Mouse (Mus musculus): Measurements from ENCODE around the gene Brd3os. TPM values are rescaled to one million over a fixed set of nuclear protein-coding genes. Genes with fewer than 3 reads are reported as not detected.

The Brd3os gene
- total RNA-seq, 2 experiments from 2014 or later = 29.6 to 33.2 TPM

DNA sequence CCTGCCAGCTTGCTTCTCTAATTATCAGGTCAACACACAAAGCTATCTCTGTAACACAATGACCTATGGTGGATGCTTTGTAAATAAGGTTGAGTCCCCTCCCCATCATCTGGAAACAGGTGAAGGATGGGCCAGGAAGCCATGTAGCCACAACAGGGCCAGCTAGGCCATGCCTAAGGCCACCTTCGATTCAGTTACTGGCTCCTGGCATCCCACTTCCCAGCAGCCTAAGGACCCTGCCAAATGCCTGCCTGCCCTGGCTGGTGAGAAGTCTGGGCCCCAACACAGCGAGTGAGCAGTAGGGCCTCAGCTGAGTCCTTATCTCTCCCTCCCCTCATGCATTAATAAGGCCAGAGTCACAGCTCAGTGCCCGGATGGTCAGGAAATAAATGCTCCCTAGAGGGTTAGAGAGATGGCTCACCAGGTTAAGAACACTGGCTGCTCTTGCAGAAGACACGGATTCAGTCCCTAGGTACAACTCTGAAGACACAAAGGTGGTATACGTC, 24.4 kb upstream of the Brd3os start:
- no peak for DNase-seq (ENCODE audit: low spot score in 2 of 2)
- intact Hi-C loops (cut with DNase I) = no loop called here

DNA sequence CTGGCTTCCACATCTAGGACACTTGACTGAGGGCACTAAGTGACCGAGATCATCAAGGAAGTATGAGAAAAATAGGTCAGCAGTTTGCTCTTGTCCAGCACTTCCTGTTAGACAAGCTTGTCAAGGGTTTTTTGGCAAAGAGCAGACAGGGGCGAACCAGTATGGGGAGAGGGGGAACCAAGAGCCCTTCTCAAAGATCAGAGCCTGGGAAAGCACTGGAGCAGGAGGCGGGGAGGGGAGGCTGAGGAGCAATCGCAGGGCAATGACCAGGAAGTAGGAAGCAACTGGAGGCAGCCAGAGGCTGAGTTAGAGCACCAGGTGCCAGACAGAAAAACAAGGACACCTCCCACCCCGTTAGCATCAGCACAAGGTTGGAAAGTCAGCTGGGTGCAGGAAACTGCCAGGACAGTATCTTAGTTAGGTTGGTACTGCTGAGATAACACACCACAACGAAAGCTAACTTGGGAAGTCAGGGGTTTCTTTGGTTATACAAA, 23.5 kb upstream of the Brd3os start:
- intact Hi-C loops (cut with DNase I) = no loop called here
- DNase-seq (ENCODE audit: low spot score in 2 of 2) = no peak

DNA sequence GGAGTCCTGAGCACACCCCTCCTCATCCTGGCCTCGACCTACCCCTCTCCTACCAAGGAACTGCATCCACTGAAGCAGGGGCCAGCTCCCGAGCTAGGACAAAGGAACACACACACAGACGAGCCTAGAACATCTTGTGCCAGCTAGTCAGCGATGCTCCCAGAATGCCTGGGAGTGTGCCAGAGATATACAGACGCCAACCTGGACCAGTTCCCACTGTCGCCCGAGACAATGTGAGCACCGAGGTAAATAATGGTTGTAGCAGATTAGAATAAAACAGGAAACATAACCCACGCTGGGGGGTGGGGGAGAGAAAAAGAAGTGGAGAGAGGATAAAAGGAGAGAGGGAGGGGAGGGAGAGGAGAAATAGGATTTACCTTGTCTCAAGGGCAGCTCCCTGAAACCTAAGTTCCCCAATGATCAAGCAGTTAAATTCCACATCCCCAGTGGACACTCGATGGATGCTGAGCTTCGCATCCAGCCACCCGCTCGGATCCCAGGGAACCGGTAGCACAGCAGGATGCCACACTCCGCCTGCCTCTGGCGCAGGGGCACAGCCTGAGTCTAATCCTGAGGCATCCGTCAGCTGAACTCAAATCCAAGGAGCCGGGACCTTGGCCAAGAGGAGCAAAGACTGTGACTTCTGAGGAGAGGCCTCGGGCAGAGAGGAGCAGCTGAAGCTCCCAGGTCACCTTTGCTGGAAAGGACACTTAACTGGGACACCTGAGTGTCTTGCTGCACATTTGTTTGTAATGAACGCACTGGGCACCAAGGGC, 20.6 kb upstream of the Brd3os start:
- DNase-seq (ENCODE audit: low spot score in 2 of 2) = peak; percentile 54 to 55
- intact Hi-C loops (cut with DNase I) = no loop called here

DNA sequence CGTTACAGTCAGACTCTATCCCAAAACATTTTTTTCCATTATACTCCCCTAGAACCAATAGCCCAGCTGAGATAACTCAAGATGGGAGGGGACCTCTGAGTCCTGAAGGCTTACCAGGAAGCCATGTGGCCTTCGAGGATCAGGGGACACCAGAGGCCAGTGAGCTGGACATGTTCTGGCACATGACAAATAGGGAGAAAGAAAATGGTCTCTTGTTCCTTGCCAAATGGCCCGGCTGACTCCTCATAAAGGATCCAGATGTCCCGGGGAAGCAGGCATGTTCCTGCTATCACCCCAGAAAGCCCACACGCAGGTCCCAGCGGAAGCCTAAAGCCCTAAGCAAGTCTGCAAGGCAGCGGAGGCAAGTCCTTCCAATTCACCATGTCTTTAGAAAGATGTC, 18.5 kb upstream of the Brd3os start:
- intact Hi-C loops (cut with DNase I) = no loop called here
- DNase-seq (ENCODE audit: low spot score in 2 of 2) = no peak

DNA sequence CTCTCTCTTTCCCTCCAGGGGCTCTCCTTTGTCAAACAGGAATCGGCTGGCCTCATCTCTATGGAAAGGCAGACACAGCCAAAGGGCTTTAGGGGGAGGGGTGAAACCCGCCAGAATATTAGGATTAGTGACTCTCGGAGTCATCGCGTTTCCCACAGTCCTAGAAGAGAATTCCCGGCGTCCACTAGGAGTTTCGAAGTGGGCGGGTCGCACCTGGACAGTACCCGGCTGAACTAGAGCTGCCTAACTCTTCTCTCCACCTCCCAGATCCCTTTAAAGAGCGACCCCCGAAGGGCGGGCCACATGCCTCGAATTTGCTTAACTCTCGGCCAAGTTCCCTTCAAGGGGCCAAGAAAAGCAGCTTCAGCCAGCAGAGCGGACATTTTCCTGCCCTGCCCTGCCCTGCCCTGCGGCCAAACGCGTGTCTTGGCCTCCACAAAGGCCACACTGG, 16.9 kb upstream of the Brd3os start:
- intact Hi-C loops (cut with DNase I) = no loop called here
- DNase-seq (ENCODE audit: low spot score in 2 of 2) = no peak

DNA sequence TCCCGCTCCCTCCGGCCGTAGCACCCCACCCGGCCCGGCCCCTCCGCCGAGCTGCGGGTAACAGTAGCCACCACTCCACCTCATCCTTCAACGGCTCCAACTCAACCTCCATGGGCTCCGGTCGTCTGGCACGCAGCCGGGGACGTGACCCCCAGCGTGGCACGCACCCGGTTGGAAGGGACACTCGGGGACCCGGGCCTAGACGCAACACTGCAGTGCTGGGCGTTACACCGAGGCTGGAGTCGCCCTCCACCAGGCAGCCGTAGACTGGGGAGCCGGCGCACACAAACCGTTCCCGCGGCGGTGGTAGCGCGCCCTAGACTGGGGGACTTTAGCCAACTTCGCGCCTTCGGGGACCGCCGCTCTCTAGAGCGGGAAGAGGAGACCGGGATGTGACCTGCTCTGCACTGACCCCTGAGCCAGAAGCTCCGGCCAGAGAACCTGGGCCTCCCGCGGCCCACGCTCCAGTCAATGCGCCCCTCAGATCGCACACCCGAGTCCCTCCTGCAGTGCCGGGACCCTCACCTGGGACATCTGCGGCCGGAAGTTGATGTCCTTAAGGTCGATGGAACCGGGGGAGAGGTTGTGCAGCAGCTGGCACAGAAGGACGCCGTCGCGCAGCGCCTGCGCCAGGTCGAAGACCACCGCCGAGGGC, 16.2 kb upstream of the Brd3os start:
- intact Hi-C loops (cut with DNase I) = no loop called here
- no peak for DNase-seq (ENCODE audit: low spot score in 2 of 2)

DNA sequence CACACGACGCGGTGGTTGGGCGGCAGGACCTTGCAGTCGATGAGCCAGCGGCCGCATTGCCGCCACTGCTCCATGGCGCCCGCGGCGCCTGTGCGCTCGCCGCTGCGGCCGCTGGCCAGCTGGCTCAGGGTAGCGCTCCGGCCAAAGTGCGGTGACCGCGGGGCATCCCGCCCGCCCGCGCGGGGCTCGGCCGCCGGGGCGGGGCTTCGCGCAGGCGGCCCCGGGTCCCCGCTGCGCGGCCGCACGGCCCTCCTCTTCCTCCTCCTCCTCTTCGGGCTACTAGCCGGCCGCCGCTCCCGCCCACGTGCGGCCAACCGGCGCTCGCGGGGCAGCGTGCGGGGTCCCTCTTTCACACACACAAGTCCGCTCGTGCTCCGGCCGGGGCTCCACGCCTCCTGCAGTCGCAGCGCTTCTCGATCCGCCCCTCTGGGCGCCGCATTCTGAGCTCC, 15.7 kb upstream of the Brd3os start:
- intact Hi-C loops (cut with DNase I) = no loop called here
- DNase-seq (ENCODE audit: low spot score in 2 of 2) = peak in 1 of 2 experiments; percentile 27

DNA sequence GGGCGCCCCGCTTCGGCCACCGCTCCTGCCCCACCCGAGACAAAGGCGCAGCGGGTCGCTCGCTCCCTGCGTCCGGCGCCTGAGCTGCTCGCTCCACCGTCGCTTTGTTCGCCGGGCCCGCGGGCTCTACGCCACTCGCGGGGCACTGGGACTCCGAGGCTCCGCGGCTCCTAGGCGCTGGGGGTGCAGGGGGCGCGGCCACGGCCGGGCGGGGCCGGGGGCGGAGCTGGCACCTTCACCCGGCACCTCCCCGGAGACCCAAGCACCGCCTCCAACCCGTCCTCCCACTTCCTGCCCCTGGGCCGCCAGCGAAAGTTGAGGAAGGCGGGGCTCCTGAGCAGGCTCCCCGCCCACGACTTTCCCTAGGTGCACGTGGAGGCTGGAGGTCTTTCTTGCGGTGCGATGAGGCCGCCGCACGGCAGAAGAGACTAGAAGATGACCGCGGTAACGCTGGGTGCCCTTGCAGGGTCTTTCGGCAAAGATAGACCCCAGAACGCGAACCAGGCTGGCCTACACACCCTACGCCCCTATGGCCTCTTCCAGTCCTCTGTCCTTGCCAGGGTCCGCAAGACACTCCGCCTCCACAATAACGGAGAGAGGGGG, 15.2 kb upstream of the Brd3os start, which contains the start of gene Vav2:
Vav2 (minus strand) TSS at position 179 of the 603 bp plus-strand sequence.
- intact Hi-C loops (cut with DNase I) = no loop called here
- peak; percentile 73 to 80 for DNase-seq (ENCODE audit: low spot score in 2 of 2)

DNA sequence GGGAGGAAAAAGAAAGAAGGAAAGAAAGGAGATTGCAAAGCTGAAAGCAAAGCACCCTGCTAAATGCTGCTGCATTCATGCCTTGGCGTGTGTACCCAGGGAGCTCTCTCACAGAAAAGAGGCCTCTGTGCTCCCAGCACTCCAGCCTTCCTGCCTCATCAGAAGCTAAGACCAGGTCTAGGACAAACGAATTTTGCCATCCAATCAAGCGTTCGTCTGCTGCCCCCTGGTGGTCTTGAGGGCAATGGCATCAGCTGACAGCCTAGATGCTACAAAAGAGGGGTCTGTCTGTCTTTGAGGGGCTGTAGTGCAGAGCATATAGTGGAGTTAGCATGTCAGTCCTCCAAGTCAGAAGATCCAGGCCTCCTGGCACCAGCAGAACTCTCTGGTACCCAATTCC, 14.1 kb upstream of the Brd3os start:
- intact Hi-C loops (cut with DNase I) = loop anchor here (1.0 kb wide), 2 partner anchors 139 to 147 kb away; no protein-coding TSS in a partner anchor
- DNase-seq (ENCODE audit: low spot score in 2 of 2) = peak; percentile 85

DNA sequence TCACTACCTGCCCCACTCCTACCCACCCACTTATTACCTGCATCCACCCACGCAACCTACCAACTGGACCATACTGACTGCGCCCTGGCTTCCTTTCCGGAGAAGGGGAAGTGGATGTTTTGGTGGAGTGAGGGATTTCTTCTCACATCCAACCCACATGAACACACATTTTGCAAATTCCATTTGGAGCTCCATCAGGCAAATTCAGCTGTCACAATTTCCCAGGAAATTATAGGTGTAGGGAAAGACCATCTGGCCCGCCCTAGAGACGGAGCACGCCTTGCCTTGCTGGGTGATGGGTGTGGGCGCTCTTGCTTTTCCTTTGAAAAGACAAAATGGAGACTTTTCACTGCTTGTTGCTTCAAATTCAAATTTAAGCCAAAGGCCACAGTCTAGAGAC, 11.5 kb upstream of the Brd3os start:
- intact Hi-C loops (cut with DNase I) = no loop called here

DNA sequence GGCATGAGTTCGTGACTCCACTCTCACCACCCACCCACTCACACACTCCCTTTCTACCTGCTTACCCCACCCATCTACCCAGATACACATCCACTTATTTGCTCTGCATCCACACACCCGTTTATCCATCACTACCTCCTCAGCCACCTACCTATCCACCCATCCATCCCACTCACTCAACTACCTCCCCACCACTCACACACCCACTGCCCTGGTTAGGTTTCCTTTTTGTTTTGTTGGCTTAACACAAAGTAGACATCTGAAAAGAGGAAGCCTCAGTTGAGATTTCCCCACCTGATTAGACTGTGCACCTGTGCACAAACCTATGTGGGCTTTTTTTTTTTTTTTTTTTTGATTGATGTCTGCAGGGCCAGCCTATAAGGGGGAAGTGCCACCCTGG, 9.5 kb upstream of the Brd3os start:
- DNase-seq (ENCODE audit: low spot score in 2 of 2) = no peak
- intact Hi-C loops (cut with DNase I) = no loop called here

More for the DNA sequence above, 11.5 kb upstream of the Brd3os start:
- DNase-seq (ENCODE audit: low spot score in 2 of 2) = peak; percentile 75 to 93

DNA sequence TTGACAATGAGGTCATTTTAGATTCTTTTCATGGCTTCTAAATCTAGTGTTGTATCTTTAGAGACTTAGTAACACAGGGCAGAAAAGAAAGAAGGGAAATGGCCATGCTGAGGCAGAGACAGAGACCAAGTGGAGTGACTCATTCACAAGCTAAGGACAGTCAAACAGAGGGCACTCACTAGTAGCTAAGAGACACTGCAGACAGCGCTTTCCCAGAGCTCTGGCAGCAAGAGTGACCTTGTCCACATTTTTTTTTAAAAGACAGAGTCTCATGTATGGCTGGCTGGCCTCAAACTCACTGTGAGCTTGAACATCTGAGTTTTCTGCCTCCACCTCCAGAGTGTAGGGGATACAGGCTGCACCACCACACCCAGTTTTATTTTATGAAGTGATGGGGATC, 4.2 kb upstream of the Brd3os start:
- DNase-seq (ENCODE audit: low spot score in 2 of 2) = no peak
- intact Hi-C loops (cut with DNase I) = no loop called here

DNA sequence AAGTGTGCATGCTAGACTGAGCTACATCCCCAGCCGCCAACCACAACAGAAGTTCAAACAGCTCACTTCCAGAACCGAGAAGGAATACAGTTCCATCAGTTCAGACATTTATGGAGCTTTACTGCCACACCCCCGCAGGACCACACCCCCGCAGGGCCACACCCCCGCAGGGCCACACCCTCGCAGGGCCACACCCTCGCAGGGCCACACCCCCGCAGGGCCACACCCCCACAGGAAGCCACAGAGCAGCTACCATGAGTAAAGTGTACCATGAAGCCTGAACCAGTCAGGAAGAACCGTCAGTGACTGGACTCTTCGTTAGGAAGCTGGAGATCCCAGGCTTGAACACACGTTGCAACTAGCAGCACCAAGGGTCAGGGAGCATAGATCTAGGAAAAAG, 3.8 kb upstream of the Brd3os start:
- DNase-seq (ENCODE audit: low spot score in 2 of 2) = no peak
- intact Hi-C loops (cut with DNase I) = no loop called here

DNA sequence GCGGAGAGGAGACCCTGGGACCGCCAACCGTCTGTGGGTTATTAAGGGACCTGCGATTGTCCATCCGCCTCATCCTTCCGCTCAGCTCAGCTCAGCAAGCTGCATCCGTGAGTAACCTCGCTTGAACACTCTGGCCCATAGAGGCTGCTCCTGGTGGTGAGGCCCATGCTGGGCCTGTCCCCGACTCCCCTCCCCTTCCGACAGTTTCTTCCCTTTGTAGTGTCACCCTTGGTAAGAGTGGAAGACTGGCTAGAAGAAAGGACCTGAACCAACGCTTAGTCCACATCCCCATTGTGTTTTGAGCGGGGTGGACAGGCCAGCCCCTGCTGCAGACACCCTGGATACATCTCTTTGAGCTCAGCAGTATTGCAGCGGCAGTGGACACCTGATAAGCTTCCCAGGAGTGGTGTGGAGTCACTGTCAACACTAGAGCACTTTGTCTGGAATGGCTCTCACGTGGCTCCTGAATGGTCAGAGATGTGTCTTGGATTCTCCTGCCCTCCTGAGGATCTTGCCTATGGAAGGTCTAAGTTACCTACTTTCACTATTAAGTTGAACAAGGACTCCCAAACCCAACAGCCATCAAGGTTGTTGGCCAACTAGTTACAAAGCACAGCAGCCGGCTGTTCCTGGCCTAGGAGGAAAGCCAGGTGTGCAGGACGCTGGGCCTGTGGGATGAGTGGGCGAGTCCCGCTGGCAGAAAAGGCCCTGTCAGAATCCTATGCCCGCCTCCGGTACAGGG, 755 bp downstream of the Brd3os start:
- intact Hi-C loops (cut with DNase I) = loop anchor here (2.0 to 10.0 kb wide), 3 partner anchors 32 to 322 kb away; partner anchors contain the start of gene Wdr5
- DNase-seq (ENCODE audit: low spot score in 2 of 2) = no peak

DNA sequence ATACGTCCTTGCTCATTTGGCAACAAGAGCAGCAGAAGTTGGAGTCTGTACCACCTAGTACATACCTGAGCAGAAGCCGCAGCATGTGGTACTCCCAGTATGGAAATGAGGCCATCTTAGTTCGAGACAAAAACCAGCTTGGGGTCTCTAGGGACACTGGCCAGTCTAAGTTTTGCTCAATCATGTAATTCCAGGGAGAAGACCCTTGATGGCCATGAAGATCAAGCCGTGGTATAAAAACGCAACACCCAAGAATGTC, 1.3 kb downstream of the Brd3os start:
- intact Hi-C loops (cut with DNase I) = loop anchor here (2.0 to 10.0 kb wide), 3 partner anchors 31 to 321 kb away; partner anchors contain the start of gene Wdr5
- no peak for DNase-seq (ENCODE audit: low spot score in 2 of 2)

DNA sequence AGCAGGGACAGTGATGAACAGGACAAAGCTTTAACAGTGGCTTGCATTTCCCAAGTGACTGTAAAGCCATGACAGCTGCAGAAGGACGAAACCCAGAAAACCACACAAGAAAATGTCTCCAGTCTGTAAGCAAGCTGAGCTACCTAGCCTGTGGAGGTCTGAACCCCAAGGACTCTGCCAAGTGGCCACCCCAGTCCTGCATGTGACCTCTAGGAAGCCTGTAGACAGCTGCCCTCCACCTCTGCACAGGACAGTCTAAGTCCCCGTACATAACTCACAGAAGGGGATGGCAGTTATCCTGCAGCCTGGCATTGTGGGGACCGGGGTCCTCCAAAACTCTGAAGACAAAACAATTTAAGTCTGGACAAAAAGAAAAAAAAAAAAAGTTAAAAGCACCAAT, 3.8 kb downstream of the Brd3os start:
- intact Hi-C loops (cut with DNase I) = loop anchor here (10.0 kb wide), 1 partner anchor 319 kb away; no protein-coding TSS in a partner anchor

DNA sequence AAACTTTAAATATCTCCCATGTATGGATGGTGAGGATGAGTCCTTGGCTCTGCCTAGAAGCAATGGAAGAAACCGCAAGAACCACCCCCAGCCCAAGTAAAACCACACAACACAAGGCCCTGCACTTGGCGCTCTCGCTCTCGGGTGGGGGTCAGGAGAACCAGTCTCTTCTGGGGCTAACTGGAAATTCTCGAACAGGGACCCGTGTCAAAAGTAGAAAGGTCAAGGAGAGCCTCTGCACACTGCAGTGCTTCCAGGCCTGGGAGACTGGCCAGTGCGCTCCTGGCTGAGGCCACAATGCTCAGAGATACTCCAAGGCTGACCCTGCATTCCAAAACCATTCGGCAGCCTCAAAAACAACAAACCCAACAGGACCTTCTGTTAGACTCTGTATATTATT, 4.7 kb downstream of the Brd3os start:
- DNase-seq (ENCODE audit: low spot score in 2 of 2) = no peak
- intact Hi-C loops (cut with DNase I) = loop anchor here (10.0 kb wide), 1 partner anchor 318 kb away; no protein-coding TSS in a partner anchor

More for the DNA sequence above, 3.8 kb downstream of the Brd3os start:
- no peak for DNase-seq (ENCODE audit: low spot score in 2 of 2)

DNA sequence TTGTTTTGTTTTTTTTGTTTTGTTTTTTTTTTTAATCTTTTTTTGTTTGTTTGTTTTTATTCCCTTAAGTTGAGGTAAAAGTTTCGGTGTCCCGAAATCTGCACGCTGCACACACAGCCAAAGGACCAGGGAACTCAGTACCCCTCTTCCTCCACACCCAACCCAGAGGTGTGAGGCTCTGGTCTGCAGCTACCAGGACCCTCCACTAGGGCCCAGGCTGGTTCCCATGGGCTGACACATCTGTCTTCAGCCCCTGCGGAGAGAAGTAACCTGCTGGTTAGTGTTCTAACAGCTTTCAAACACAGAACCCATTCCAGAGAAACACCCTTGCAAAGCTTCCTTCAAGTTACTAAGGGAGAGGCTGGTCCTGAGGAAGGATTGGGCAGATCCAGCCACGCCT, 5.7 kb downstream of the Brd3os start:
- intact Hi-C loops (cut with DNase I) = loop anchor here (10.0 kb wide), 1 partner anchor 317 kb away; no protein-coding TSS in a partner anchor
- no peak for DNase-seq (ENCODE audit: low spot score in 2 of 2)

DNA sequence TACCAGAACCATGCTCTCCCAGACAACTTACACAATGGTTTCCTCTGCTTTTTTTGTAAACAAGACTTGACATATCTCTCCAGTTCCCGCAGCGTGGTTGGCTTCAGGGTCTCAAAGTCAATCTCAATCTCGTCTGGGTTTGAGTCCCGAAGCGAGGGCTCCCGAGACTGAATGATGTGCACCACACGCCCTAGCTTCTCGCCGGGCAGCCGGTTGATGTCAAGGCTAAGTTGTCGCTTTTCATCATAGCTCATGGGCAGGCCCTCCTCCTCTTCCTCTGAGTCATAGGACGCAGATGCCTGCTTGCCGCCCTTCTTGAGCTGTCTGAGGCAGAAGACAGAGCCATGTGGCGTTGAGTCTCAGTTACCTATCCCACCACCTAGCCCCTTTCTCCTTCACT, 8.1 kb downstream of the Brd3os start:
- peak in 1 of 2 experiments; percentile 40 for DNase-seq (ENCODE audit: low spot score in 2 of 2)
- intact Hi-C loops (cut with DNase I) = no loop called here
